In the genomic region with DNA sequence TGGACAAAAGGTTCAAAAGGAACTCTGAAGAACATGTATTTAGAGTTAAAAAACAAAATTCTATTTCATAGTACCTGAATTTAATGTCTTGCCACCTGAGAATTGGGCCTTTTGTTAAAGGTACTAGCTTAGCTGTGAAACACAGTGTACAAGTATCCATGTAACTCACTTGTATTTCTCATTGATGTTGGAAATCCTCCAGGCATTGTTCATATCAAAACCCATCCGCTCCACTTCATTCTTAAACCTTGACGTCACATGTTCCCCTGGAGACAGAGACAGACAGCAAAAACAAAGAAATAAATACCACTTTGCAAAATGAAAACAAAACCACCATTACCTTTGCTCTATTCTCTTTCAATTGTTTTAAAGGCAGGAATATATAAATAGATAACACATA, we compare ENCODE assay signal across 20 mouse cellular contexts.
DNase-seq lines count a peak whose midpoint lies in the region; ATAC-seq lines count a peak whose summit lies in the region.
"Had no signal": no experiment of that assay in that cellular context is flagged by ENCODE, and none has a peak within 500 bp of the region (broad histone marks: within the 10 kb centered on the region; RNA-seq: fewer than 3 reads in every experiment).

No protein-coding gene starts in this region.

- DNase-seq in embryonic facial prominence, embryonic 14.5 days (ENCODE audit: low spot score): peak; percentile 11
- DNase-seq in embryonic facial prominence, embryonic 10.5 days (ENCODE audit: low spot score): no peak
- DNase-seq in CD4-positive helper T cell, adult 2 months (ENCODE audit: low read depth, low spot score): peak; percentile 56
- no peak for DNase-seq in adrenal gland, postnatal 14 days
- DNase-seq: adrenal gland, postnatal 36 days; cerebellum, adult 9-10 months; gastrocnemius, postnatal 25 days; lung, embryonic 14.5 days; right cerebral cortex, postnatal 14 days; thymus, postnatal 36 days had no signal

- 82% methylated on average over 2 of the region's 2 CpGs for WGBS in embryonic facial prominence, embryonic 14.5 days
- WGBS in embryonic facial prominence, embryonic 10.5 days: 93% methylated on average over 2 of the region's 2 CpGs
- WGBS in heart, embryonic 15.5 days: 43% methylated on average over 2 of the region's 2 CpGs
- 66% methylated on average over 2 of the region's 2 CpGs for WGBS in heart, embryonic 12.5 days
- 47% methylated on average over 2 of the region's 2 CpGs for WGBS in heart, embryonic 16.5 days
- WGBS in hindbrain, embryonic 13.5 days: 68% methylated on average over 2 of the region's 2 CpGs

- no peak for ATAC-seq in embryonic facial prominence, embryonic 14.5 days (ENCODE audit: low read depth)
- ATAC-seq in heart, embryonic 15.5 days (replicated peaks; ENCODE audit: insufficient number of reproducible peaks, insufficient read depth, low FRiP score, low read depth): no peak; the same call in 1 of the 2 replicates
- ATAC-seq in heart, embryonic 12.5 days (ENCODE audit: insufficient number of reproducible peaks, low FRiP score): no peak
- ATAC-seq in heart, embryonic 16.5 days (replicated peaks; ENCODE audit: extremely low read depth, insufficient read depth, low FRiP score): no peak
- ATAC-seq in hindbrain, embryonic 13.5 days (ENCODE audit: low FRiP score): no peak
- ATAC-seq: intestine, embryonic 16.5 days had no signal

- no peak overlapping the region for H3K9ac ChIP-seq in embryonic facial prominence, embryonic 14.5 days (ENCODE audit: low read depth, low read length)
- no peak overlapping the region for H3K9ac ChIP-seq in heart, embryonic 15.5 days
- H3K9ac ChIP-seq in heart, embryonic 12.5 days: no peak overlapping the region
- no peak overlapping the region for H3K9ac ChIP-seq in heart, embryonic 16.5 days (ENCODE audit: low read length)
- no peak overlapping the region for H3K9ac ChIP-seq in hindbrain, embryonic 13.5 days
- H3K9ac ChIP-seq: lung, embryonic 14.5 days; neural tube, embryonic 12.5 days had no signal

- no peaks in the 10 kb centered on the region for H3K4me1 ChIP-seq in embryonic facial prominence, embryonic 14.5 days (ENCODE audit: control insufficient read depth, insufficient read depth, low read length)
- H3K4me1 ChIP-seq in embryonic facial prominence, embryonic 10.5 days: no peaks in the 10 kb centered on the region
- peaks cover 12% of the 10 kb centered on the region; the same call in 1 of the 2 replicates for H3K4me1 ChIP-seq in heart, embryonic 15.5 days (replicated peaks)
- no peaks in the 10 kb centered on the region for H3K4me1 ChIP-seq in heart, embryonic 12.5 days (replicated peaks)
- H3K4me1 ChIP-seq in heart, embryonic 16.5 days (ENCODE audit: control insufficient read depth, insufficient read depth, low read length): peaks cover 11% of the 10 kb centered on the region; the same call in 1 of the 2 replicates
- no peaks in the 10 kb centered on the region for H3K4me1 ChIP-seq in hindbrain, embryonic 13.5 days (replicated peaks)
- H3K4me1 ChIP-seq: limb, embryonic 10.5 days; neural tube, embryonic 12.5 days had no signal

- H3K9me3 ChIP-seq in embryonic facial prominence, embryonic 14.5 days (ENCODE audit: control insufficient read depth, low read length): no peaks in the 10 kb centered on the region
- H3K9me3 ChIP-seq in embryonic facial prominence, embryonic 10.5 days: no peaks in the 10 kb centered on the region
- H3K9me3 ChIP-seq in heart, embryonic 15.5 days (replicated peaks): no peaks in the 10 kb centered on the region
- H3K9me3 ChIP-seq in heart, embryonic 12.5 days (replicated peaks): no peaks in the 10 kb centered on the region
- H3K9me3 ChIP-seq in heart, embryonic 16.5 days (replicated peaks; ENCODE audit: control insufficient read depth, low read length): no peaks in the 10 kb centered on the region
- no peaks in the 10 kb centered on the region for H3K9me3 ChIP-seq in hindbrain, embryonic 13.5 days
- H3K9me3 ChIP-seq: limb, embryonic 10.5 days; neural tube, embryonic 12.5 days had no signal

- no peak overlapping the region for H3K4me2 ChIP-seq in embryonic facial prominence, embryonic 14.5 days (ENCODE audit: low read depth, low read length)
- H3K4me2 ChIP-seq in heart, embryonic 15.5 days: no peak overlapping the region
- H3K4me2 ChIP-seq in heart, embryonic 12.5 days: no peak overlapping the region
- no peak overlapping the region for H3K4me2 ChIP-seq in heart, embryonic 16.5 days (ENCODE audit: low read depth, low read length)
- H3K4me2 ChIP-seq in hindbrain, embryonic 13.5 days: no peak overlapping the region
- H3K4me2 ChIP-seq: liver, embryonic 11.5 days; lung, embryonic 14.5 days; neural tube, embryonic 12.5 days had no signal

- H3K4me3 ChIP-seq in embryonic facial prominence, embryonic 14.5 days (ENCODE audit: low read depth, low read length): no peak overlapping the region
- no peak overlapping the region for H3K4me3 ChIP-seq in embryonic facial prominence, embryonic 10.5 days
- H3K4me3 ChIP-seq in heart, embryonic 15.5 days: no peak overlapping the region
- H3K4me3 ChIP-seq in heart, embryonic 12.5 days: no peak overlapping the region
- no peak overlapping the region for H3K4me3 ChIP-seq in heart, embryonic 16.5 days (ENCODE audit: low read length)
- no peak overlapping the region for H3K4me3 ChIP-seq in hindbrain, embryonic 13.5 days
- H3K4me3 ChIP-seq: left cerebral cortex, adult 2 months; limb, embryonic 10.5 days; neural tube, embryonic 12.5 days had no signal

- H3K27me3 ChIP-seq in embryonic facial prominence, embryonic 14.5 days (replicated peaks; ENCODE audit: control insufficient read depth, insufficient read depth, low read length): no peaks in the 10 kb centered on the region
- H3K27me3 ChIP-seq in embryonic facial prominence, embryonic 10.5 days (replicated peaks; ENCODE audit: low read depth, poor library complexity, severe bottlenecking): no peaks in the 10 kb centered on the region
- H3K27me3 ChIP-seq in heart, embryonic 15.5 days: no peaks in the 10 kb centered on the region
- no peaks in the 10 kb centered on the region for H3K27me3 ChIP-seq in heart, embryonic 12.5 days (replicated peaks)
- H3K27me3 ChIP-seq in heart, embryonic 16.5 days (ENCODE audit: control insufficient read depth, insufficient read depth, low read length): no peaks in the 10 kb centered on the region
- H3K27me3 ChIP-seq in hindbrain, embryonic 13.5 days: no peaks in the 10 kb centered on the region
- H3K27me3 ChIP-seq: neural tube, embryonic 12.5 days had no signal

- H3K27ac ChIP-seq in embryonic facial prominence, embryonic 14.5 days (replicated peaks; ENCODE audit: low read depth, low read length): no peak overlapping the region
- no peak overlapping the region for H3K27ac ChIP-seq in embryonic facial prominence, embryonic 10.5 days (replicated peaks)
- peak overlapping the region; percentile 61 for H3K27ac ChIP-seq in heart, embryonic 15.5 days
- no peak overlapping the region for H3K27ac ChIP-seq in heart, embryonic 12.5 days (ENCODE audit: poor library complexity, severe bottlenecking)
- H3K27ac ChIP-seq in heart, embryonic 16.5 days (ENCODE audit: low read length): peak overlapping the region; percentile 30
- no peak overlapping the region for H3K27ac ChIP-seq in hindbrain, embryonic 13.5 days
- H3K27ac ChIP-seq: kidney, postnatal 0 days; left cerebral cortex, adult 2 months; limb, embryonic 10.5 days; neural tube, embryonic 12.5 days had no signal

- peaks cover 63% of the 10 kb centered on the region for H3K36me3 ChIP-seq in embryonic facial prominence, embryonic 14.5 days (ENCODE audit: control insufficient read depth, insufficient read depth, low read length)
- peaks cover 64% of the 10 kb centered on the region for H3K36me3 ChIP-seq in embryonic facial prominence, embryonic 10.5 days (replicated peaks)
- H3K36me3 ChIP-seq in heart, embryonic 15.5 days: peaks cover 50% of the 10 kb centered on the region
- peaks cover 42% of the 10 kb centered on the region for H3K36me3 ChIP-seq in heart, embryonic 12.5 days
- peaks cover 28% of the 10 kb centered on the region for H3K36me3 ChIP-seq in heart, embryonic 16.5 days (ENCODE audit: control insufficient read depth, insufficient read depth)
- H3K36me3 ChIP-seq in hindbrain, embryonic 13.5 days: peaks cover 48% of the 10 kb centered on the region

Comparison
In these comparisons a context has a peak if more than half of its experiments do, and no peak if none do; other contexts are left out.
1. DNase-seq: peak in embryonic facial prominence, embryonic 14.5 days (single experiment) and CD4-positive helper T cell, adult 2 months (single experiment); none in embryonic facial prominence, embryonic 10.5 days (single experiment) and adrenal gland, postnatal 14 days (single experiment).
2. H3K27ac ChIP-seq: peak in heart, embryonic 15.5 days (single experiment) and heart, embryonic 16.5 days (single experiment); none in embryonic facial prominence, embryonic 14.5 days (single experiment), embryonic facial prominence, embryonic 10.5 days (single experiment), heart, embryonic 12.5 days (single experiment) and hindbrain, embryonic 13.5 days (single experiment).